Mouse (Mus musculus) monocyte, adult 5-6 weeks (primary cell): ENCODE measurements around the gene Ubqln4. TPM values are rescaled to one million over a fixed set of nuclear protein-coding genes. Genes with fewer than 3 reads are reported as not detected.

ENCODE experiments used
- ATAC-seq: fragments of 153-309, 156-312 bp; replicated peaks from 2 replicates; pipeline ENCODE4 v1.8.0; 2017; ENCODE audit warnings: mild to moderate bottlenecking; ENCODE audit not compliant: low TSS enrichment, insufficient number of reproducible peaks, severe bottlenecking, poor library complexity, low FRiP score
- total RNA-seq: library from RNA; stranded (forward); fragments of 200-1000, 200-491, 200-594 nt; gene quantifications from 3 replicates; pipeline ENCODE4 v1.2.3, GENCODE M21; 2017

Ubqln4 gene
- total RNA-seq, 1 experiment from 2014 or later = 19.6 TPM

DNA sequence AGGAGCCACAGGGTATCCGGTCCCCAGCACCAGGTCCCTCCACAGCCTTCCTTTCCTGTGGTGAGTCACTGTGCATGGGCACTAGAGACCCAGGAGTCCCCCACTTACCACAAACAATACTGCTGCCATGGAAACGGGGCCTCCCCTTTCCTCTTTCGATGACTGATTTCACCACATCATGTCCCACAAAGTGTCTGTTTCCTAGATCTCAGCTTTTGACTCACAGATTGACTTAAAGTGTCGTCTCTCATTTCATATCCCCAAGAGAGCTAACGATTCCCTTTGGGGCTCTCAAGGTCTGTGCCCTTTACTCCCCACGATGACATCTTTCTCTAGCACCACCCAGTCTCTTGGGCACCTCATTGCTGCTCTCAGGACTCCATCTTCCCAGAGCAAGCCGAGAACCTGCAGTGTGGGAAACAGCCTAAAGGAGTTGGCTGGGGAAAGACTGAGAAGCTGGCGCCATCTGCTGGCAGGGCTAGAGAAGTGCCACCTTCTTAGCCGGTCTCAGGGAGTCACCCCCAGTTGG lies 31.7 kb upstream of the Ubqln4 start:
- ATAC-seq = peak; percentile 66

DNA sequence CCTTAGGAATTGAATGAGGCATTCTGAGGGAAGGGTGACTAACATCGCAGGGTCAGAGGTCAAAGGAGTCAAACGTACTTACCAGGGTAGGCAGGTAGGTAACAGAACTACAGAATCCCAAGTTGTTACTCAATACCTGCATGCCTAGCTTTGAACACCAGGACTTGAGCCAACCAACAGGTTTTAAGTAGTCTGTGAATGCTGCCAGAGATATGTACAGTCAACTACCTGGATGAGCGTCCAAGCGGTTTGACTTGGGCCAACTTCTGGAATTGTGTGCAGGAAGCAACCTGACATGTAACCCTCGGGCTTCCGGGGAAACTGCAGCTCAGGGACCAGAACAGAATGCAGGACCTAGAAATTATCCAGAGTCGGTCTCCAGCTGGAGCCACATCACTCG lies 30.5 kb upstream of the Ubqln4 start:
- ATAC-seq = no peak

DNA sequence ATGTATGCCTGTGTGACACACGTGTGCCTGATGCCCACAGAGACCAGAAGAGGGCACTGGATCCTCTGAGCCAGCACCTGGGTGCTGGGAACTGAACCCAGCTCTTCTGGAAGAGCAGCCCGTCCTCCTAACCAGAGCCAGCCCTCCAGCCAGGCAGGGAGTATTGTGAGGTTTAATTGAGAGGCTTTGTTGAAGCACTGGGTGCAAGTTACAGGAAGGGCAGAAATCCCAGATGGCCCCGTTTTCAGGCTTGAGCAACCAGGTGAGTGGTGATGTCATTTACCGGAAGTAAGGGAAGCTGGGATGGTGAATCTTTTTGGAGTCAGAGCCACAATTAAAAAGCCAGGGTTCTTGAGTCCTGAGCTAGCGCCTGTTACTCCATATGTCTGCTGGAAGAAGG lies 28.5 kb upstream of the Ubqln4 start:
- ATAC-seq = no peak

DNA sequence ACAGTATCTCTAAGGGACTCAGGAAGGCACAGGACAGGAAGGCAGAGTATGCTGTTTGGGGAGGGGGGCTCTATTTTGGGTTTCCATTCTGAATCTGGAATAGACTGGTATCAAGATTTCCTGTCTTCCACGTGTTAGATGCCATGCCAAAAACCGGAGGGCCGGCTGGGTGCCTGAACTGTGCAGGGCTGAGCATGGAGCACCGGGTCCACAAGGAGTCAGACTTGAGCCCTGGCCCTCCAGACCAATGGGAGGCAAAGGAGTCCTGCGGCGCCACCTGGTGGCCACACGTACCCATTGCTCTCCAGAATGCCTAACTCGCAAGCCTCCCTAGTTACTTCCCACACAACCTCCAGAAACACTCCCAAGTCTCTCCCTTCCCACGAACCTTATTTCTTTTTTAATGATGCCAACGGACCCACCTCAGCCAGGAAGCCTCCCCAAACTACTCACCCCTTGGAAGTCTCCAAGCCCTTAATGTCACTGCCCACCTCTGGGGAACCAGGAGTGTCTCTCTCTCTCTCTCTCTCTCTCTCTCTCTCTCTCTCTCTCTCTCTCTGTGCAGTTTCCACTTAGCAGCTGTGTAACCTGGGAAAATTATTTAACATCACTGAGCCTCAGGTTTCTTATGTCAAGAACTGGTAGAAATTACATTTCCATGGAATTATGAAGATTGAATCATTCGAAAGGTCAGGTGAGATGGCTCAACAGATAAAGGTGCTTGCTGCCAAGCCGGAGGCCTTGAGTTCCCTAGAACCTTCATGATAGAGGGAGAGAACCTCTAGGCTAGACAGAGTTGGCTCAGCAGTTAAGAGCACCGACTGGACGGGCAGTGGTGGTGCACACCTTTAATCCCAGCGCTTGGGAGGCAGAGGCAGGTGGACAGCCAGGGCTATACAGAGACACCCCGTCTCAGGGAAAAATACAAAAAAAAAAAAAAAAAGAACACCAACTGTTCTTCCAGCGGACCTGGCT lies 27.1 kb upstream of the Ubqln4 start:
- ATAC-seq = peak; percentile 90

DNA sequence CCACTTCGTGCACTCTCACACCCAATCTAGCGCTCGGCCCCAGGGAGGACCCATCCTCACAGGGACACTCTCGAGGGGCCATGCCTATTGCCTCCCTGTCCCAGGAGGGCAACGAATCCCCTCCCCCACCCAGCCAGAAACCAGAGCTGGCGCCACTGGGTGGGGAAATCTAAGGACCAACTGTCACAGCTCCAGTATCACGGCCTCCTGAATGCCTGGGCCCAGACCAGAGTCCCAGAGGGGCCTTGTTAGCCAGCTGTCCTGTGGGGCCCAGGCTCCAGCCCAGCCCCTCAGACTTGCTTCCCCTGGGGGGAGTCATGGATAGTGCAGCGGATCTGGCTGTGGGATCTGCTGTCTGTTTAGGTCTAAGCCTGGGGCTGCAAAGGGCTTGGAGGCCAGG lies 26.0 kb upstream of the Ubqln4 start:
- no peak for ATAC-seq

DNA sequence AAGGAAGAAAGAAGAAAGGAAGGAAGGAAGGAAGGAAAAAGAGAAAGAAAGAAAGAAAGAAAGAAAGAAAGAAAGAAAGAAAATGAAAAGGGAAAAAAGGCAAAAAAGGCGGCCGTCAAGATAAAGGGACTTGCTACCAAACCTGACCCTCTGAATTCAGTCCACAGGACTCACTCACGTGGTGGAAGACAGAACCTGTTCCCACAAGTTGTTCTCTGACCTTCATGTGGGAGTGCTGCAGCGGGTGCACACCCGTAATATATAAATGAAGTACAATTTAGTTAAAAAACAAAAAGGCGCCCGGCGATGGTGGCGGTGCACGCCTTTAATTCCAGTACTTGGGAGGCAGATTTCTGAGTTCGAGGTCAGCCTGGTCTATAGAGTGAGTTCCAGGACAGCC lies 24.9 kb upstream of the Ubqln4 start:
- ATAC-seq = no peak

DNA sequence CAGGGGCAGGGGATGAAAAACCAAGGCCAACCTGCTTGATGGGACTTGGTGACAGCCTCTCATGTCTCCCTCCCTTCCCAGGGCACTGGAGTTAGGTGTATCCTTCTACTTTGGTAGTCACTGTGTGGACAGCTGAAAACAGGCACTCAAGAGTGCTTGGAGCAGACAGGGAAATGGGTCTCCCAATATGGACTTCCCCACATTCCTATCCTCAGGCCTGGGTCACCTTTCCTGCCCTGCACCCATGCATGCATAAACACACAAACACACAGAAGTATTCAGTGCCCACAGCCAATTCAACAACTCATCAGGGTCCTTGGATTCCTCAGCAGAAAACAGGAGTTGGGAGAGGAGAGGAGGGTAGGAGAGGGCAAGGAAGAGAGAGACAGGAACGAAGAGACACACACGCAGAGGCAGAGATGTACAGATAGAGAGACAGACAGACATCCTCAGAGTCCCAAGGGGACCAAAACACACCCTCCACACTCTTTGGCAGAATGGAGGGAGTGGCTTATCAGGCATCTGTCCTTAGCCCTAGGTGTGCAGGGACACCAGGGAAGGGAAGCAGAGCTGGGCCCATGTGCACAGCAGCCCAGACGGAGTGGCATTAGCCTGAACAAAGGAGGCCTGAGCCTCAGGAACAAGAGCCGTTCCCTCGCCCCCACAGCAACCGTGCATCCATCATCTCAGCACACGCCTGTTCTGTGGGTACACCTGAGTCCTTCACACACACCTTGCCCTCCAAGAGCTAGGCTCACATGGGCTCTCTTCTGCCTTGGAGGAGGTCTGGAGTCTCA lies 24.2 kb upstream of the Ubqln4 start:
- no peak for ATAC-seq

DNA sequence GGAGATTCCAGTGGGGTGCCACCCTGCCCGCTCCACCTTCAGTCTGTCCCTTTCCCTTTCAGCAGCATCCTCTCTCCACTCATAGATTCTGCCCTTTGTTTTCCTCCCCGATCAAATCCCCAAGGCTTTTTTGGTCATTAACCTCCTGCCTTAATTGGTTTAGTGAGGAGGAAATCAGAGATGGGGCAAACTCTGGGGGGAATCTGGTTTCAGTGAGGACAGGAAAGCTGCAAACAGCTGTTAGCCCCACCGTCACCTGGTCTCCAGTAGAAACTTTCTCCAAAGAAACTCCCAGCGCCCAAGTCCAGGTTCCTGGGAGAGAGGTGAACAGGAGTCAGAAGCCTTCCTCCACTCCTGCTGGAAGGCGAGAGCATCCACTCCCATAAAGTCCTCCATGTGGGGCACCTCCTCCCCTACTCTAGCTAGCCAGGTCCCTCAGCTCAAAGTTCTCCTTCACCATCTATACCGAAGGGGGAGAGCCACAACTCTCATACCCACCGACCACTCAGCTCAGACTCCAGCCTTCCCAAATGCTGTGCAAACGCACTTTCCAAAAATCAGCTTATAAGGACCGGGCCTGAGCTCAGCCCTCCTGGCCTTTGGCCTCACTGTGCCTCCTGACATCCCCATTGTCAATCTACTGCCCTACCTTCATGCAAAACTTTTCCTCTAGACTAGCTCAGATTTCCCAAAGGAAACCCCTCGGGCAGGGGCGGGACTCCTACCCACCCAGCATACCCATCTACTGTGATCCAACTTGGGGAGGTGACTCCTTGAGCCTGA lies 23.3 kb upstream of the Ubqln4 start:
- ATAC-seq = no peak

DNA sequence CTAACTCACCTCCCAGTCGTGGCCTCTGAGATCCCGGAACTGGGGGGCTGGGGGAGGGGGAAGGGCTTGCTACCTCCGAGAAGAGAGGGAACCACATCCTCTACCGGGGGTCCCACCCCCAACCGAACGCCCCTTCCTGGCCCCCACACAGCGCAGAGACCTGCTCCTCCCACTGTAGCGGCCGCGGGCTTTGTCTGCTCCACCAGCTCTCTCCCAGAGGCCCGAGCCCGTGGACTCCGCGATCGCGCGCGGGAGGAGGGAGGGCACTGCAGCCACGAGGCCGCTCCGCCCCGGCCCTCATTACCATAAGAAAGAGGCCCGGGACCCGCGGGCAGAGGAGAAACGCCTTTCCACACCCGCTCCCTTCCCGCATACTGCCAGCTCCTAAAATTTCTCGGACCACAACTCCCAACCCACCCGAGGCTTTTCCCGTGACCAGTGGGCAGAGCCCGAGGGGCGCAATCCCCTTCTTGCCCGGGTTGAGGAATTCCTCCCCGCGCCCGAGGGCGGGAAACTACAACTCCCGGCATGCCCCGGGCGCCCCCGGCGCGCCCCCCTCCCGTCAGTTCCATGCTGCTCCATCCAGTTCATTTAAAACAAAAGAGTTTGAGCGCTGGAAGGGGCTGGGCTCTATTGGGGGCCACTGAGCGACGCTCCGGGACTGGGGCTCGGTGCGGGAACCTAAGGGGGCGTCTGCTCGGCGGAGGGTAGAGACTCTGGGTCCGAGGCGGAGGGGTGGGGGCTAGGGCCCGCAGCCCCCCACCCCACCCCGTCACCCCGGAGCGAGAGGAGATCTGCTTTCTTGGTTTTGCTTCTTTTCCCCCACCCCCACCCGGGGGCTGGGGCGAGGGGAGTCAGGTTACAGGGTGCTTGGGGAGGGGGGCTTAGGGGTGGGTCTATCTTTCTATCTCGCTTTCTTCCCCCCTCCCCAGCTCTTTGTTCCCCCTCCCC lies 21.9 kb upstream of the Ubqln4 start:
- peak; percentile 37 for ATAC-seq

DNA sequence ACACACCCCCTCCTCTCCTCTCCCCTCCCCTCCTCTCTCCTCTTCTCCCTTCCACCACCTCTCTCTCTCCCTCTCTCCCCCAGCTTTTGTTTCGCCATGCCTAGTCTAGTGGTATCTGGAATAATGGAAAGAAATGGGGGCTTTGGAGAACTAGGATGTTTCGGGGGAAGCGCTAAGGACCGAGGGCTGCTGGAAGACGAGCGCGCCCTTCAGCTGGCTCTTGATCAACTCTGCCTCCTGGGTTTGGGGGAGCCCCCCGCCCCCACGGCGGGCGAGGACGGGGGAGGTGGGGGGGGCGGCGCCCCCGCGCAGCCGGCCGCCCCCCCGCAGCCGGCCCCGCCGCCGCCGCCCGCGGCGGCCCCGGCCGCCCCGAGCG lies 21.3 kb upstream of the Ubqln4 start, which contains the start of gene Mex3a:
Gene Mex3a (plus strand): TSS at position 97 of the 376 bp plus-strand sequence.
- ATAC-seq = no peak

DNA sequence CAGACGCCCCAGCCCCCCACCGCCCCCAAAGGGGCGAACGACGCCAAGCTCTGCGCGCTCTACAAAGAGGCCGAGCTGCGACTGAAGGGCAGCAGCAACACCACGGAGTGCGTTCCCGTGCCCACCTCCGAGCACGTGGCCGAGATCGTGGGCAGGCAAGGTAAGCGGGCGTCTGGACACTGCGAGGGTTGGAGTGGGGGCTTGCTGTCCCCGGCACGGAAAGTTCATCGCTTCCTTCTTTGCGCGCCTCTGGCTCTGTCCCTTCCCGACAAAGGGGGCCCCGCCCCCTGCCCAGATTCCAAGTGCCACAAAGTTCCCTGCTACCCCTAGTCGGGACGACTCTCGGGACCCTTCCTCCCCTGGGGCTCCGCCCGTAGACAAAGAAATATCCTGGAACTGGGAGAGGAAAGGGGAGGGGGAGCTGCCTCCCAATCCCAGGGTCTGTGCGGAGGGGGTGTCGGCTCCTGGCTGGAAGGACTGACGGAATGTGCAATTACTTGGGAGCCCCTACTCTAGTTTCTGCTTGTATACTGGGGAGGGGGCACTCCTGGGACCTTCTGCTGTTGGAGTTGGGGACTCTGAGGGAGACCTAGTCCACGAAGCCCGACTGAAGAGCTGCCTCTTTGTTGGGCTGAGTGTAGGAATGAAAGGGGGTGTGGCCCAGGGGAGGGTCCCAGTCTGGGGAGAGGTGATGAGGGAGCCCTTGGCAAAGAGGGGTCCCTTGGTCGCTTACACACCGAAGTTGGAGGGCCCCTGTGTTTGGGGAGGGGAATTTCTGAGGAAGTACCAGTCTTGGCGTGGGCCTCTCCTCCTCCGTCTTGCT lies 20.7 kb upstream of the Ubqln4 start:
- ATAC-seq = no peak

DNA sequence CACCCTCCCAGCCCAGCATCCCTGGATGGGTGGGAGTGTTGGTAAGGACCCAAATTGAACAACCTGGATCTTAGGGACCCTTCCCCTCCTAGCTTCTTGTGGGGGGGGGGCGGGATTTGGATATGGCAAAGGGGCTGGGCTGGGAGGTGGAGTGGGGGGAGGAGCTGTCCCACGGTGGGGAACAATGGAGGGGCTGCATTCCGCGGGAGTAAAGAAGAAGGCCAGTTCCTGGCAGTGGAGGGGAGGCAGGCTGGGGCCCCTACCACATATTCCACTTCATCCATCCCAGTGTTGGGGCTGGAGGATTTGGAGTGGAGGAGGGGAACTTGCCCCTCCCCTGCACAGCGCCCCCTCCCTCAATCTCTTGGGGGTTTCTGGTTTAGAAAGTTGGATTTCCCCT lies 19.9 kb upstream of the Ubqln4 start:
- no peak for ATAC-seq

DNA sequence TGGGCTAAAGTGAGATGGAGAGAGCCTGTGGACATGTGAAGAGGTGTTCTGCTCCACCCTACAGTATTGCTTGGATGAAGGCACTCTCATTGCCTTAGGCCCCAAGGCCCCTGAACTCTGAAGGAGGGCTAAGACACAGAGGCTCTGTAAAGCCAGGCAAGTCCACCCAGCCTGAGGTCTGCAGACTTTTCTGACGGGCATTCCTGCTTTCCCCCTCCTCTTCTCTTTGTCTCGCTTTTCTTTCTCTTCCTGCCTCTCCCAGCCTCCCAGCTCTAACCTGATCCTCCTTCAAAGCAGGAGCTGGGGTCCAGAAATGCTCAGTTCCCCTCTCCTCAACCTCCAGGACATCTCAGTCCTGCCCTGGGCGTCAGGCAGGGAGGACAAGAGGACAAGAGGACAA lies 18.6 kb upstream of the Ubqln4 start:
- ATAC-seq = no peak

DNA sequence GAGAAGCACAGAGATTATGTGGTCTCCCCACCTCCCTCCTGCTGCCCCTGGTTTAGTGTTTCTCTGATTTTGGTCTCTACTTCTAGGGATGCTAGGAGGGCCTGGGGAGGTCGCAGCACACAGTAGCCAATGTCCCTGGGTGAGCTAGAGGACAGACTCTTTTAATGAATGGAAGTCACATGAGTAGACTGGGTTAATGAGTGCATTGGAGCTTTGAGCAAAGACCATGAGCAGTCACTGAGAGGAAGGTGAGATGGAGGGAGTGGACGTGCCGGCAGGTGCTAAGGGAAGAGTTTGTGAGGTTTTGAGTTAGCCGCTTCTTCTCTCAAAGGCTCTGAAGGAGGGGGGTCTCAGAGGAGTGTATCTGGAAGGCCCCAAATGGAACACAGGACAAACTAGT lies 18.0 kb upstream of the Ubqln4 start:
- no peak for ATAC-seq

DNA sequence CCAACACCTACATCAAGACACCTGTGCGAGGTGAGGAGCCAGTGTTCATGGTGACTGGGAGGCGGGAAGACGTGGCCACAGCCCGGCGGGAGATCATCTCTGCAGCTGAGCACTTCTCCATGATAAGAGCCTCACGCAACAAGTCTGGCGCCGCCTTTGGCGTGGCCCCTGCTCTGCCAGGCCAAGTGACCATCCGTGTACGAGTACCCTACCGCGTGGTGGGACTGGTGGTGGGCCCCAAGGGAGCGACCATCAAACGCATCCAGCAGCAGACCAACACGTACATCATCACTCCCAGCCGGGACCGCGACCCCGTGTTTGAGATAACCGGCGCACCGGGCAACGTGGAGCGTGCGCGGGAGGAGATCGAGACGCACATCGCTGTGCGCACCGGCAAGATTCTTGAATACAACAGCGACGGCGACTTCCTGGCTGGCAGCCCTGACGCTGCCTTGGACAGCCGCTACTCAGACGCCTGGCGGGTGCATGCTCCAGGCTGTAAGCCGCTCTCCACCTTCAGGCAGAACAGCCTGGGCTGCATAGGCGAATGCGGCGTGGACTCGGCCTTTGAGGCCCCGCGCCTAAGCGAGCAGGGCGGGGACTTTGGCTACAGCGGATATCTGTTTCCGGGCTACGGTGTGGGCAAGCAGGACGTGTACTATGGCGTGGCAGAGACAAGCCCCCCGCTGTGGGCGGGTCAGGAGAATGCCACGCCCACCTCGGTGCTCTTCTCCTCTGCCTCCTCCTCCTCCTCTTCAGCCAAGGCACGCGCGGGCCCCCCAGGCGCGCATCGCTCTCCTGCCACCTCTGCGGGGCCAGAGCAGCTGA lies 17.2 kb upstream of the Ubqln4 start:
- ATAC-seq = no peak

DNA sequence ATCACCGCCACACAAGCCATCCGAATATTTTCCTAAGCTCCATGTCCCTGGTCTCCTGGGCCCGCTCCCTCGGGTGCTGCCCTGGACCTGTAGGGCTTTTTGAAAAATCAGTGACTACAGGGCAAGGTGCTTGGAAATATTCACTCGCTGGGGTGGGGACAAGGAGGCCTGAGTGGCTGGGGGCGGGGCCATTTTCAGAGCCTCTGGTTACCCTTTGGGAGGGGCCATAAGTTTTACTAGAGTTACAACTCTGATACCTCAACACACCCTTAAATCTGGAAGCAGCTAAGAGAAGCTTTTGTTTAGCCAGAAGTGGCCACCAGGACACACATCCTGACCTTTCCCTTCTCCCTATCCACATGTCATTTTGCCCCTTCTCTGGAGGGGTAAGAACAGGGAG lies 16.4 kb upstream of the Ubqln4 start:
- no peak for ATAC-seq
